25 mouse cellular contexts compared by ENCODE assay signal in the genomic region with DNA sequence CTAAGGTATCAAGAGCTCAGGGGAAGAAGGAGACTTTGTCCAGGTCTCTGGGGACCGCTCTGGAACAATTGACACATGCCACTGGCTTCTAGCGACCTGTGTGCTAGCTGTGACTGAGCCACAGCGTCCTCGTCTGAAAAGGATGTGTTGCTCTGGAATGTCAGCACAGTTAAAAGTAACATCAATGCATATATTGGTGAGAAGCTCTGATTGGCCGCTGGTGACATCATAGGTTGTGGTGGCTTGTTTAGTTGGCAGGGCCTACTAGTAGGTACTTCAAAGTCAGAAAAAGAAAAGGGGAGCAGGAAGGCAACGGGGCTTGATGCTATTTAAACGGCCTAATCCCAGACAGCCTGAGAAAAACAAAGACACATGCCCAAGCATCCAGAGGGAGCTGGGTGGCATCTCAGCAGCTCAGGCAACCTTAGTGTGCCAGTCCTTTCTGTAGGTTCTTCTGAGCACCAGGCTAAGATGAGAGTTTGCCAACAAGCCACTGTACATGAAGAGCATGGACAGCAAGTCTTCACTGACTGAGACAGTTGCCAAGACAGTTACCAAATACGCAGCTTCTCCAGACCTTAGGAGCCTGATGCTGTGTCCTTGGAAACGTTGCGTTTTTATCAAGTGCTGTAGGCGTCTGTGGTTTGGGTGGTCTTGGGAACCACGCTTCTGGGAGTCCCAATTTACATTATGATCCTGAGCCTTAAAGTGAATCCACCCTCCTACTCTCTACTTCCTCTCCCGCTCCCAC. TPM values are rescaled to one million over a fixed set of nuclear protein-coding genes. Genes with fewer than 3 reads are reported as not detected.
DNase-seq lines count a peak whose midpoint lies in the region; ATAC-seq and TF ChIP-seq lines count a peak whose summit lies in the region.
"Had no signal": no experiment of that assay in that cellular context is flagged by ENCODE, and none has a peak within 500 bp of the region (broad histone marks: within the 10 kb centered on the region; RNA-seq: fewer than 3 reads in every experiment).

No protein-coding gene starts in this region.

- 0 out of 2 replicates have a peak, but pooled peaks have one; percentile 7 for ATAC-seq in heart, embryonic 12.5 days (ENCODE audit: insufficient number of reproducible peaks, low FRiP score)
- ATAC-seq in midbrain, postnatal 0 days (ENCODE audit: low FRiP score), result 0 out of 2 replicates have a peak, but pooled peaks have one; percentile 26
- ATAC-seq in midbrain, embryonic 11.5 days (ENCODE audit: low FRiP score), result no peak
- ATAC-seq: CD4-positive, CD25-positive, alpha-beta regulatory T cell, adult 4 months; forebrain, embryonic 13.5 days; hindbrain, embryonic 16.5 days; intestine, embryonic 15.5 days had no signal

- no peaks in the 10 kb centered on the region; the same call in 1 of the 2 replicates for H3K9me3 ChIP-seq in heart, embryonic 12.5 days (replicated peaks)
- no peaks in the 10 kb centered on the region for H3K9me3 ChIP-seq in midbrain, postnatal 0 days (ENCODE audit: low read length)
- H3K9me3 ChIP-seq in midbrain, embryonic 11.5 days (ENCODE audit: control insufficient read depth, low read length), result no peaks in the 10 kb centered on the region; the same call in 1 of the 2 replicates
- H3K9me3 ChIP-seq: forebrain, embryonic 10.5 days; forebrain, embryonic 13.5 days; heart, embryonic 15.5 days; hindbrain, embryonic 10.5 days; intestine, embryonic 15.5 days had no signal

- H3K9ac ChIP-seq in heart, embryonic 12.5 days, result no peak overlapping the region
- no peak overlapping the region for H3K9ac ChIP-seq in midbrain, postnatal 0 days (replicated peaks; ENCODE audit: low read length, poor library complexity, severe bottlenecking)
- no peak overlapping the region for H3K9ac ChIP-seq in midbrain, embryonic 11.5 days (ENCODE audit: low read length)
- H3K9ac ChIP-seq: forebrain, embryonic 13.5 days; heart, embryonic 15.5 days; hindbrain, embryonic 13.5 days; intestine, embryonic 15.5 days had no signal

- no peak for DNase-seq in heart, adult 11 months
- DNase-seq in midbrain, postnatal 0 days (ENCODE audit: low spot score), result no peak
- DNase-seq in midbrain, embryonic 11.5 days (ENCODE audit: low spot score, missing footprints), result no peak
- DNase-seq in brain, adult 2 months (ENCODE audit: low read depth, low spot score), result peak; percentile 45
- peak; percentile 35 for DNase-seq in testis, postnatal 10 days (ENCODE audit: low spot score)
- DNase-seq: adrenal gland, adult 2 months; adrenal gland, postnatal 14 days; cerebellum, adult 18-20 months; cerebellum, adult 9-10 months; cerebellum, postnatal 14 days; gastrocnemius, adult 2 months; gastrocnemius, postnatal 14 days; heart, postnatal 10 days; heart, postnatal 36 days had no signal

- no peaks in the 10 kb centered on the region for H3K27me3 ChIP-seq in heart, embryonic 12.5 days (replicated peaks)
- no peaks in the 10 kb centered on the region for H3K27me3 ChIP-seq in midbrain, postnatal 0 days (ENCODE audit: insufficient read depth, low read length)
- H3K27me3 ChIP-seq in midbrain, embryonic 11.5 days (ENCODE audit: control insufficient read depth, insufficient read depth, low read length), result no peaks in the 10 kb centered on the region
- H3K27me3 ChIP-seq: forebrain, embryonic 13.5 days; heart, embryonic 15.5 days; hindbrain, embryonic 13.5 days; intestine, embryonic 15.5 days had no signal

- no peak for TF ChIP-seq CTCF in midbrain, postnatal 0 days (IDR thresholded peaks at IDR 0.05)

- no peak overlapping the region for H3K4me2 ChIP-seq in heart, embryonic 12.5 days
- H3K4me2 ChIP-seq in midbrain, postnatal 0 days (ENCODE audit: low read depth, low read length, poor library complexity, severe bottlenecking), result no peak overlapping the region
- no peak overlapping the region for H3K4me2 ChIP-seq in midbrain, embryonic 11.5 days
- H3K4me2 ChIP-seq: forebrain, embryonic 13.5 days; heart, embryonic 15.5 days; hindbrain, embryonic 13.5 days; intestine, embryonic 15.5 days had no signal

- no peaks in the 10 kb centered on the region for H3K4me1 ChIP-seq in heart, embryonic 12.5 days (replicated peaks)
- no peaks in the 10 kb centered on the region for H3K4me1 ChIP-seq in midbrain, postnatal 0 days (ENCODE audit: insufficient read depth, low read length)
- H3K4me1 ChIP-seq in midbrain, embryonic 11.5 days (ENCODE audit: control insufficient read depth, insufficient read depth, low read length), result no peaks in the 10 kb centered on the region
- H3K4me1 ChIP-seq: forebrain, embryonic 10.5 days; forebrain, embryonic 13.5 days; heart, embryonic 15.5 days; hindbrain, embryonic 13.5 days; intestine, embryonic 15.5 days had no signal

- no peak overlapping the region for H3K4me3 ChIP-seq in heart, embryonic 12.5 days
- H3K4me3 ChIP-seq in midbrain, postnatal 0 days (ENCODE audit: low read depth, low read length), result no peak overlapping the region
- H3K4me3 ChIP-seq in midbrain, embryonic 11.5 days (ENCODE audit: low read depth, low read length), result no peak overlapping the region
- H3K4me3 ChIP-seq: forebrain, embryonic 10.5 days; forebrain, embryonic 13.5 days; gastrocnemius, adult 2 months; heart, embryonic 10.5 days; heart, embryonic 15.5 days; hindbrain, embryonic 10.5 days; hindbrain, embryonic 13.5 days; intestine, embryonic 15.5 days had no signal

- WGBS in heart, embryonic 12.5 days, result 60% methylated on average over 13 of the region's 13 CpGs
- 66% methylated on average over 13 of the region's 13 CpGs for WGBS in midbrain, postnatal 0 days
- WGBS in midbrain, embryonic 11.5 days, result 71% methylated on average over 13 of the region's 13 CpGs

- H3K27ac ChIP-seq in heart, embryonic 12.5 days (ENCODE audit: poor library complexity, severe bottlenecking), result no peak overlapping the region
- H3K27ac ChIP-seq in midbrain, postnatal 0 days (ENCODE audit: low read depth, low read length), result no peak overlapping the region
- H3K27ac ChIP-seq in midbrain, embryonic 11.5 days (ENCODE audit: low read depth, low read length), result no peak overlapping the region
- H3K27ac ChIP-seq: forebrain, embryonic 10.5 days; forebrain, embryonic 13.5 days; gastrocnemius, adult 2 months; heart, embryonic 10.5 days; heart, embryonic 15.5 days; hindbrain, embryonic 10.5 days; hindbrain, embryonic 13.5 days; intestine, embryonic 15.5 days had no signal

- H3K36me3 ChIP-seq in heart, embryonic 12.5 days, result no peaks in the 10 kb centered on the region
- H3K36me3 ChIP-seq in midbrain, postnatal 0 days (ENCODE audit: insufficient read depth, low read length), result no peaks in the 10 kb centered on the region
- no peaks in the 10 kb centered on the region for H3K36me3 ChIP-seq in midbrain, embryonic 11.5 days (ENCODE audit: control insufficient read depth, insufficient read depth, low read length)
- H3K36me3 ChIP-seq: forebrain, embryonic 10.5 days; heart, embryonic 10.5 days; heart, embryonic 15.5 days; hindbrain, embryonic 10.5 days; hindbrain, embryonic 13.5 days; intestine, embryonic 15.5 days had no signal

RNA-seq across cellular contexts. Expression of a gene that starts 2.5 kb away (rescaled TPM):
- polyA plus RNA-seq in heart, embryonic 12.5 days (2016; fragmentation: Nextera tagmentation; extraction: Ambion mirVana), result 0.32 and 0.34 TPM in 2 replicates
- 2.5 and 4.1 TPM in 2 replicates for total RNA-seq in midbrain, postnatal 0 days (2014; rRNA removed)
- polyA plus RNA-seq in midbrain, postnatal 0 days (2015; fragmentation: Nextera tagmentation; extraction: Ambion mirVana), result 2.9 and 3.5 TPM in 2 replicates
- 1.3 and 1.5 TPM in 2 replicates for polyA plus RNA-seq in midbrain, embryonic 11.5 days (2014; fragmentation: Nextera tagmentation; extraction: Ambion mirVana)
- total RNA-seq: MEL had no signal

RNA-seq across cellular contexts. Expression of a gene that starts 2.6 kb away (rescaled TPM):
- polyA plus RNA-seq in heart, embryonic 12.5 days (2016; fragmentation: Nextera tagmentation; extraction: Ambion mirVana), result 38.0 and 39.7 TPM in 2 replicates
- 20.6 and 23.3 TPM in 2 replicates for total RNA-seq in midbrain, postnatal 0 days (2014; rRNA removed)
- polyA plus RNA-seq in midbrain, postnatal 0 days (2015; fragmentation: Nextera tagmentation; extraction: Ambion mirVana), result 21.7 and 23.5 TPM in 2 replicates
- 36.8 and 40.1 TPM in 2 replicates for polyA plus RNA-seq in midbrain, embryonic 11.5 days (2014; fragmentation: Nextera tagmentation; extraction: Ambion mirVana)
- polyA plus RNA-seq: CD4-positive, CD25-positive, alpha-beta regulatory T cell, adult 4 months had no signal

RNA-seq across cellular contexts. Expression of a gene that starts 18.5 kb away (rescaled TPM):
- polyA plus RNA-seq in heart, embryonic 12.5 days (2016; fragmentation: Nextera tagmentation; extraction: Ambion mirVana), result 2,254 and 2,412 TPM in 2 replicates
- 337 and 436 TPM in 2 replicates for total RNA-seq in midbrain, postnatal 0 days (2014; rRNA removed)
- 2,585 and 2,689 TPM in 2 replicates for polyA plus RNA-seq in midbrain, postnatal 0 days (2015; fragmentation: Nextera tagmentation; extraction: Ambion mirVana)
- 1,347 and 1,422 TPM in 2 replicates for polyA plus RNA-seq in midbrain, embryonic 11.5 days (2014; fragmentation: Nextera tagmentation; extraction: Ambion mirVana)

RNA-seq across cellular contexts. Expression of a gene that starts 42.5 kb away (rescaled TPM):
- 40.7 and 45.2 TPM in 2 replicates for polyA plus RNA-seq in heart, embryonic 12.5 days (2016; fragmentation: Nextera tagmentation; extraction: Ambion mirVana)
- 74.6 and 92.8 TPM in 2 replicates for total RNA-seq in midbrain, postnatal 0 days (2014; rRNA removed)
- 38.8 and 39.2 TPM in 2 replicates for polyA plus RNA-seq in midbrain, postnatal 0 days (2015; fragmentation: Nextera tagmentation; extraction: Ambion mirVana)
- polyA plus RNA-seq in midbrain, embryonic 11.5 days (2014; fragmentation: Nextera tagmentation; extraction: Ambion mirVana), result 5.0 and 5.1 TPM in 2 replicates
- polyA plus RNA-seq: CD4-positive, CD25-positive, alpha-beta regulatory T cell, adult 4 months had no signal

Comparison
In these comparisons a context has a peak if more than half of its experiments do, and no peak if none do; other contexts are left out.
1. DNase-seq: peak in brain, adult 2 months (single experiment) and testis, postnatal 10 days (single experiment); none in heart, adult 11 months (single experiment), midbrain, postnatal 0 days (single experiment) and midbrain, embryonic 11.5 days (single experiment).